Mouse (Mus musculus): ENCODE data around the gene Limd1.

Limd1 gene
- long read RNA-seq, experiment 1, full-length matches to known transcripts, result 10 of 12 reads
- long read RNA-seq, experiment 1, partial matches to known transcripts, result 0 of 12 reads
- long read RNA-seq, experiment 1, other reads (novel, unspliced or antisense), result 2 of 12 reads
- long read RNA-seq, experiment 2, full-length matches to known transcripts, result 10 of 20 reads
- long read RNA-seq, experiment 2, partial matches to known transcripts, result 0 of 20 reads
- long read RNA-seq, experiment 2, other reads (novel, unspliced or antisense), result 10 of 20 reads

DNA sequence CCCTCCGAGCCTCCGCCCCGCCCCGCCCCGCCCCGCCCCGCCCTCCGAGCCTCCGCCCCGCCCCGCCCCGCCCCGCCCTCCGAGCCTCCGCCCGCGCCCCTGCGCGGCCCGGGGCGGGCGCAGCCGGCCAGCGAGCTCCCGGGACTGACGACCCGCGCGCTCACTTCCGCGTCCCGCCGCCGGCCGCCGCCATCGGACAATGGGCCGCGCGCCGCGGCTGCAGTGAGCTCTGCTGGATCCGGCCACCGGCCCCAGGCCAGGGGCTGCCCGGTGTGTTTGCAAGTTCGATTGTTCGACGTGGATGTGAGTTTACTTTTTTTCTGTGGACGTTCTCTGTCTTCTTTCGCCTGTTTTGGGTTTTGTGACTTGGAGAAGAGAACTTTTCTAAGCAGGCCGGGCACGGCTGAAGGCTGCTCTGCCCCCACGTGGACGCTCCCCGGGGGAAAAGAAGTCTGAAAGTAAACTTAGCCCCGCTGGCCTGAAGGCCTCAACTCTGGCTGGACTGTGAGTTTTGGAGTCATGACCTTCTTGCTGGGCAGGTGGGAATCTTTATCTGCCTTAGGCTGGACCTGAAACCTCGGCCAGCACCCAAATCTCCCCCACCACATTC is at the start of gene Limd1:
Limd1 (plus strand) TSS at position 121 of the 610 bp plus-strand sequence.
- intact Hi-C loops (cut with DNase I), result no loop called here

DNA sequence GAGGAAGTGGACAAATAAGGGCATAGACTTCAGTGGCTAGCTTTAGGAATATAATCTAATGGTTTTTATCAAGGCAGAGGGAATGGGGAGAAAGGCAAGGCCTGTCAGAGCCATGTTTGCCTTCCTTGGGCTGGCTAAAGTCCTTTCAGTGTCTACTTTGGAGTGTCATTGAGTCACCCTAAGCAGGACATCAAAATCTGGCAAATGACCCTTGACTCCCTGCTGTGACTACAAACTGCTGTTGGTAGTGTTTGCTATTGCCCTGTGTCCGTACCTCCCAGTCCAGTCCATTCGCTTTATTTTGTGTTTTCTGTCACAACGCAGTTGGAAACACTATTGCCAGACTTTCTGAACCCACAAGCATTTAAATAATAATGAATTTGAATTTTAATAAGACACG is 48.6 kb upstream of the Limd1 start:
- intact Hi-C loops (cut with DNase I), result no loop called here

DNA sequence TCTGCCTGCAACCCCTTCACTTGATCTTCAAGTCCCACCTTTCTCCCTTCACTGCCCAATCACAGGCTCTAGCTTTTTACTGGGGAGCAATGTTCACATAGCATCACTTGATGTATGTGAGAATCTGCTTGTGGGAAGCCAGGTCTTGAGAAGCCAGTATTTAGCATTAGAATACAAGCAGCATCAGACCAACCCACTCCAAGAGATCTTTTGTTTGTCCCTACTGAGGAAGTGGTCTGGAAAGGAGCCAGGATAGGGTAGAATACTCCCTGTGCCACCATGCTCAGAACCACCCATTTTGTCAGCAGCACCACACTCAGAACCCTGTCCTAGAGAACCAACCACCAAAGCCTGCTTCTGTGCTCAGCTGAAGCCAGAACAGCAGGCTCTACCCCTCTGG is 47.5 kb upstream of the Limd1 start:
- intact Hi-C loops (cut with DNase I), result no loop called here

DNA sequence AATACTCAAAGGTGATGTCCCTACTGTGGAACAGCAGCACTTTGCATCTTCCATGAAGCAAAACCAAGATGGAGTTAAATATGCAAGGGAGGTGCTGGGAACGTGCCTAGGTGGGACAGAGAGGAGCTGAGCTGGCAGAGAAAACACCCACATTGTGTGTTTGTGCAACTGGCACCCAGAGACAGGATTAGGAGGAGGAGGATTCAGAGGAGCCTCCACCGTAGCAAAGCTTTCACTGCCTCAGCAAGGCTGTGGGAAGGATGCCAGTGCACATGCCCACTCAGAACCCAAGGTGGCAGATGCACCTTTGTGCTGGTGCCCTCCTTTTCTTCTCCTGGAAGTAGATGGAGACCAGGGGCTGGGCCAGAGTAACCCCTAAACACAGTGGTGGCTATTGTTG is 40.3 kb upstream of the Limd1 start:
- intact Hi-C loops (cut with DNase I), result no loop called here

DNA sequence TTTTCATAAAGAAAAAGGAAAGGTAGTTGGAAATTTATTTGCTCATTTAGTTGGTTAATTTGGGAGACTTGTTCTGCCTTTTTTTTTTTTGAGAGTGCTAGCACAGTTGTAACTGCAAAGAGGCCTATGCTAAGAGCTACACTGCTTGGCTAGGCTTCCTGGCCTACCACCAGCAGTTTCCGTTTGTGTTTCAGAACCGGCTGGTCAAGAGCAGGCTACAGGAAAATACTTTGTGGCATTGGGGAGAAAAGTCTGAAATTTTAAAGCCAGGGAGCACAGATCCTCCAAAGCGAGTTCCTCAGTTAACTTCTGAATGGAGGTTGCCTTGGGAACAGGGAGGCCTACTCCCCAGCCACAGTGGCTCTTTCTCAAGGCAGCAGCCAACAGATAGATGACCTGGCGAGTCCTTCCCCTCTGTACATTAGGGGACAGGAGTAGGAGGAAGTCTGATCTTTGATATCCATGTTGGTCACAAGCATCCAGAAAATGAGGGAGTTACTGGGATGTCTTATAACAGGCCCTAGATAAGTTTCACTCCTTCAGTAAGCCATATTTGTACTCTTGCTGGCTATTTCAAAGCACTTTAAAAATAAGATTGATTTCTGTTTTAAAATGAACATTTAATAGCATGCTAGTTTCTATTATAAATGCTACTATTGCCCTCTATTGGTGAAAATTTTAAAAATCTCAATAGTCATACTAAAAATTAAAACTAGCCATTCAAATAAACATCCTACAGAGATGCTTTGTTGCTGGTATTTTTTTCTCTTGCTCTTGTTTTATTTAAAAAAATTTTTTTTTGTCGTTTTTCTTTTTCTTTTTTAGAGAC is 38.1 kb upstream of the Limd1 start:
- intact Hi-C loops (cut with DNase I), result loop anchor here (2.0 kb wide), 1 partner anchor 182 kb away; no protein-coding TSS in a partner anchor

DNA sequence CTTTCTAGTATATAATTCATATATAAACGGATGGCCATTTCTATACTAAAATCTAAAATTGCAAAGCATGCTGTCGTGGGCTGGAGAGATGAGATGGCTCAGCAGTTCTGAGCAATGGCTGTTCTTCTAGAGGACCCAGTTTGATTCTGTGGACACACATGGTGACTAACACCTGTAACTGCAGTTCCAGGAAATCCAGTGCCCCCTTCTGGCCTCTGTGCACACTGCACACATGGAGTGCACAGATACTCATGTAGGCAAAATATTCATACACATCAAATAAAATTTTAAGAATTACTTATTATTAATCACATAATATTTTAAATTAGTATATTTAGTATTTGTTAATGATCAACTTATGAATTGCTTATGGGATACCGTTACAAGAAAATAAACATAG is 31.4 kb upstream of the Limd1 start:
- intact Hi-C loops (cut with DNase I), result loop anchor here (5.0 kb wide), 1 partner anchor 285 kb away; no protein-coding TSS in a partner anchor

DNA sequence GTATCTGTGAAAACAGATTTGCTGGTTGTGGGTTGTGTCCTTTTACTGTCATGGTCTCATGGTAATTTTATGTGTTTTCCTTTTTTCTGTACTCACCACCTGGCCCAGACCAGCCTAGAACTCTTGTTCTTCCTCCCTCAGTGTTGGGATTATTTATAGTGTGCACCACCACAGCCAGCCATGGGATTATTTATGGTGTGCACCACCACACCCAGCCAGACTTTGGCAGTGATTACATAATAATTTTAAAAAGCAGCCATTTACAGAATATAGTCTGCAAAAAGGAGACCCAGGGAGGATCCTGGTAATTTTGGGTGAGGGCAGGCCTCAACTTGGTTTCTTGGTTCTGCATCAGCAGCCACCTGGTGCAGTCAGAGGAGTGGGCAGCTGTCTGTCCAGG is 29.9 kb upstream of the Limd1 start:
- intact Hi-C loops (cut with DNase I), result loop anchor here (2.0 to 5.0 kb wide), 2 partner anchors 76 to 286 kb away; no protein-coding TSS in a partner anchor

DNA sequence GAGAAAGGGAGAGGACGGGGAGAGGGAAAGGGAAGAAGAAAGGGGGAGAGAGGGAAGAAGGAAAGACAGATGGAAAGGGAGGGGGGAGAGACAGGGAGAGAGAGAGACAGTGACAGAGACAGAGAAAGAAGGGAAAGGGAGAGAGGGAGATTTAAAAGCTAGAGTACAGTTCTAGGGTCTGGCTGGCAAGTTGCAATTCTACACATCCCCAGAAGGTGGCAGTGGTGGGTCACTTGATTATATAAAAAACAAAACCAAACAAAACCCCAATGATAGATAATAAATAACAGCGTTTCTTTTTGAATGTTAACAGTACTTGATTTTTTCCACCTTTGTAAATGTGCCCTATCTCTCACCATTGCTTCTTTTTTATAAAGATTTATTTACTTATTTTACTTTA is 28.3 kb upstream of the Limd1 start:
- intact Hi-C loops (cut with DNase I), result loop anchor here (2.0 kb wide), 1 partner anchor 55 kb away; no protein-coding TSS in a partner anchor

DNA sequence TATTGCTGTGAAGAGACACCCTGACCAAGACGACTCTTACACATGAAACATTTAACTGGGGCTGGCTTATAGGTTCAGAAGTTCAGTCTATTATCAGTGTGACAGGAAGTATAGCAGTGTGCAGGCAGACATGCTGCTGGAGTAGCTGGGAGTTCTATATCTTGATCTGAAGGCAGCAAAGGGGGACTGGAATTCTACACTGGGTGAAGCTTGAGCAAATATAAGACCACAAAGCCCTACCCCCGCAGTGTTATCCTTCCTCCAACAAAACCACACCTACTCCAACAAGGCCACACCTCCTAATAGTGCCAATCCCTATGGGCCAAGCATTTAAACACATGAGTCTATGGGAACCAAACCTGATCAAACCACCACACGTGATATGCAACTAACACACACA is 26.7 kb upstream of the Limd1 start:
- intact Hi-C loops (cut with DNase I), result loop anchor here (2.0 kb wide), 1 partner anchor 53 kb away; no protein-coding TSS in a partner anchor

DNA sequence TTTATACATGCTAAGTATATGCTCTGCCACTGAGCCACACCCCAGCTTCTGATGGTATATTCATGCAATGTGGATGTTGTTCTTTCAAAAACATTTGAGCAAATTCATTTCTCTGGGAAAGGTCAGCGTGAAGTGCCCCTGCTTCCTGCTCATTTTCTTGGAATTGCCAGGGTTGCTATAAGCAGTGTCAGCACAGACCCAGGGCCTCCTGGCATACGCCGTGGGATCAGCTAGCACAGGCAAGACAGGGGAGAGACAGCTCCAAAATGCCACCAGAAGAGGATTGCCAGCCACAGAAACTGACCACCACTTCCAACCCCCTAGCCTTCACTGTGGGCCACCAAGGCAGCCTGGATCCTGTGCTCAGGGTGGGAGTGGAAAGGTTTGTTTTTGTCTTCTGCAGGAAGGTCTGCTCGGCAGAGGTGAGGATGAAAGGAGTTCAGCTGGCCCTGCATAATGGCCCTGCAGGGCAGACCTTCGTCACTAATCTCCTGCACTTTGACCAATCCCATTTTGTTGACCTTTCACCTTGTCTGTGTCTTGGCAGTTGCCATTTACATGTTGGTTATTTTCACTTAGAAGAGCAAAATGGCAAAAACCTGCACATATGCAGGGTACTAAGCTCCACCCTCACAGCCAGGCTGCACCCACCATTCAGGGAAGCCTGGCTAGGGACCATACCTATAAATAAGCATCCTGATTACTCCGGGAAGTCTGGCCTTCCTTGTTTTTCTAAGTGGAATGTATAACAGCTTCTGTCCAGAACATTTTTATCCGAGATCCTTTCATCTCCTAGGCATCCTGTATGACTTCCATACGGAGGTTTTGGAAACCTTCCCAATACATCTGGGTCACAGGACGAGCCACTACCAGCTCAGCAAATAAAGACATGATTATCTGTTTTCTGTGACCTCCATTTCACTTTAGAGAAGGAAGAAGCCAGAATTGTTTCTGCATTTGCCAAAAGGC is 21.6 kb upstream of the Limd1 start:
- intact Hi-C loops (cut with DNase I), result no loop called here

DNA sequence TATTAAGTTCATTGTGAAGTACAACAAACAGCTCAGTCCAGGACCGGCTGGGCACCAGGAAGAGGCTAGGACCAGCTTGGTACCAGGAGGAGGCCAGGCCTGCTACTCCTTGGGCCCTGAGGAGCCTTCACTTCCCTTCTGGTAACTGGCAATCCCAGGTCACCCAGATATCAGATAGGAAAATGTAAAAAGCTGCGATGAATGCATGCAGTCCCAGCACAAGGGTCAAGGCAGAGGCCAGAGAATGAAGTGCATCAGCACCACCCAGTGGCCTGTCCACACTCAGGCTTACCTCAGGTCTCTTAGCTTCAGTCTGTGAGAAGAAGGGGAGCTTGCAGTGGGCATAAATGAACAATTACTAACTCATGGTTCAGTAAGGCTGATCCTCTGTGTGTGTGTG is 20.9 kb upstream of the Limd1 start:
- intact Hi-C loops (cut with DNase I), result no loop called here

DNA sequence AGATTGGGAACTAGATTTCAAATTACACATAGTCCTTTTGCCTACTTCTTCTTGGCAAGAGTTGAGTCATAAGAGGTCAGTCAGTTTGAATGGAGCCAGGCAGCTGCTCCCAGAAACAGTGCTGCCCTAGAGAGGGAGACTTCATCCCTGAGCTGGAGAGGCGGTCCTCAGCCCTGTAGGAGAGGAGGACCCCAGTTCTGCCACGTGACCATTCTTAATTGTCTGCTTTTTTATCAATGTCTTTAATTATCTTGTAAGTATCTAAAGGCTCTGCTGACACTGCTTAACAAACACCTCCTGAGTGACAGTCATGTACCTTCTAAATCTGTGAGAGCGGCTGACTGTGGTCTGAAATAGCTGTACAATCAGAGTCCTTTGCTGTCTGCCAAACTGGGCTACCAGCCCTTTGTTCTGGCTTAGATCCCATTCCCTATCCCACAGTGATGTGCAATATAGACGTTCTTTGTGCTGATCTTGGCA is 11.3 kb upstream of the Limd1 start:
- intact Hi-C loops (cut with DNase I), result no loop called here

DNA sequence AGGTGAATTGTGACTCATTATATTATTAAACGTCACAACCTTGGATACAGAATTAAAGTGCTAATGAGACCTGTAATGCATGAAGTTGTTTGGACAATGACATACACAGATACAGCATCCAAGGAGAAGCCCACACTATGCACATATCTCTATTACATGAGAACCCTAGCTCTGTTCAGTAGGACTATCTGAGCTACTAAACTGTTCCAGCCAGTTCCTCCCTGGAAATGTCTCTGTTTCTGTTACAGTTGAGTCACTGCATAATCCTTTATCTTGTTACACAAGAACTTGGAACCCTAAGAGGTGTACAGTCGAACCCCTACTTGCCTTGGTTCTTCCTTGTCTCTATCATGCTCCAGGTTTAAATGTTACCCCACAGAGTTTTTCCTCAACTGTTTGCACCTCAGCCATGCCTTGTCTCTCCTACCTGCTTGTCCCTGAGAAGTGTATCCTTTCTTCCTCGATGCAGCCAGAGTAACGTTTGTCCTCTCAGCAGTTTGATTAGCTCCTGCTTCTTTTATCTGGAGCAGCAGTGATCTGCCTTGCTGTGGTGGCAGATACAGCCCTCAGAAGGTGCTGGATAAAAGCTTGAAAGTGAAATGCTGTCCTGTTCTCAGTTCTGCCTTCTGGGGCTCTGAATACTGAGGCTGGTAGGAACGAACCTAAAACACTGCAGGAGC is 10.0 kb upstream of the Limd1 start:
- intact Hi-C loops (cut with DNase I), result no loop called here

DNA sequence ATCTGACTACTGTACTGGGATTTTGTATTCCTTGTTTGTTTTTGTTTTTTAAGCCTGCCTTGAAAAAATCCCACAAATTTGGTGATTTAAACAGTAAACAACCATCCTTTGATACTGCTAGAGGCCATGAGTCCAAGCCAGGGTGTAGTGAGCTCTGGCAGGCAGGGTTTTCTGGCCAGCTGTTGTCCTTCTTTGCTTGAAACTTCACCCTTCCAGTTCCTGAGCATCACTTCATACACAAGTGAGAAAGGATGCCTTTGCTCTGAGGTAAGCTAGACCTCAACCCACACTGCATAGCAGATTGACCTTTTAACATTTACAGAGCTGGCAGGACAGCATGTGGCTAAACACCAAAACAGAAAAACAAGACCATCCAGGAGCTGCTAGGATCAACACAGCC is 9.4 kb upstream of the Limd1 start:
- intact Hi-C loops (cut with DNase I), result no loop called here

DNA sequence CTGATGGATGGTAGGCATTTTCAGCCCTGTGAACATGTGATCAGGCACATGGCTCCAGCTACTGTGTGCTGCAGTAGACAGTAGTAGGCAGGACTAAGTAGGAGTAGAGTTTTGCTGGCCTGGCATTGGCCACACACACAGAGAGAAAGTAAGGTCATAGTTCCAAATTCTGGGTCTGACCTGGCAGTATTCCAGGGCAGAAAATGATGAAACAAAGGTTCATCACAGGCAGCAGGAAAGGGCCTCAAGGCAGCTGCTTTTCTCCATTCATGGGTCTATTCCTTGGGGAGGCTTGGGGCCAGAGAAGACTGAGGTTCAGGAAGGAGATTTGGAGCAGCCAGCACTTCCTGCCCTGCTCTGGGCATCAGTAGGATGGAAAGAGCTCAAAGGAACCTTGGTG is 5.1 kb upstream of the Limd1 start:
- intact Hi-C loops (cut with DNase I), result no loop called here

DNA sequence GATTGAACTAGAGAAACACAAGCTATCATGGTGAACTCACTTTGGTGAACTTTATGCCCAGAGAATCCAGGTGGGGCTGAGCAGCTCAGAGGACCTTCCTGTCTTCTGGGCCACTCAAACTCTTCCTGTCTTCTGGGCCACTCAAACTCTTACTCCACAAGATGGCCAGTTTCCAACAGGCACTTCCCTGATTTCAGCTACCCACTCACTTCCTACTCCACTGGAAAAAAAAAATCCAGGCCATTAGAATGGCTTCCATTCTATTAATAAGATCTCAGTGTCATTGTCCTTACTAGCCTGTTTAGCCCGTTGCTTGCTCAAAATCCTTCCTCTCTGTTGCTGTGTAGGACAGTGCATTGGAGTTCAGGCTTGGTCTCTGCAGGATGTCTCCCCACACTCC is 2.9 kb upstream of the Limd1 start:
- intact Hi-C loops (cut with DNase I), result no loop called here

DNA sequence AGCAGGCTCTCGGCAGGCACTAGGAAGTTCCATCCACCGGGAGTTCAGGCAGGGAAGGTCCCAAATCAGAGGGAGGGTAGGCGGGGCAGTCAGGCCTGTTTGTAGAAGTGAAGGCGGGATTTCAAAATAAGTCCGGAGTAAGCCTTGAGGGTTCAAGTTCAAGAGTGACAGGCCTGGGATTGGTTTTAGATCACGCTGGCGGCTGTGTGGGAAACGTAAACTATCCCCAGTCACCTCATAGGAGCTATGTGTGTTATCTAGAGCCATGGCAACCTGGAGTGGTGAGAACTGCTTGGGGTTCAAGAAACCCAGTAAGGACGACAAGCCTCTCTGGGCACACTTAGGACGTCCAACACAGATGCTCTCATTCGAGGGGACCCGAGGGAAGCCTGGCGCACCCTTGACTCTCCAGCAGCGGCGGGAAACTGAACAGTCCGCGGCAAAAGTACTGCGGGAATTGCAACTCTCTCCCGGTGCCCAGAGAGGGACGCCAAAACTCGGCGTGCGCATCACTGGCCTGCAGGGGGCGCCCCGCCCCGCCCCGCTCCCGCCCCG is 398 bp upstream of the Limd1 start:
- intact Hi-C loops (cut with DNase I), result no loop called here

DNA sequence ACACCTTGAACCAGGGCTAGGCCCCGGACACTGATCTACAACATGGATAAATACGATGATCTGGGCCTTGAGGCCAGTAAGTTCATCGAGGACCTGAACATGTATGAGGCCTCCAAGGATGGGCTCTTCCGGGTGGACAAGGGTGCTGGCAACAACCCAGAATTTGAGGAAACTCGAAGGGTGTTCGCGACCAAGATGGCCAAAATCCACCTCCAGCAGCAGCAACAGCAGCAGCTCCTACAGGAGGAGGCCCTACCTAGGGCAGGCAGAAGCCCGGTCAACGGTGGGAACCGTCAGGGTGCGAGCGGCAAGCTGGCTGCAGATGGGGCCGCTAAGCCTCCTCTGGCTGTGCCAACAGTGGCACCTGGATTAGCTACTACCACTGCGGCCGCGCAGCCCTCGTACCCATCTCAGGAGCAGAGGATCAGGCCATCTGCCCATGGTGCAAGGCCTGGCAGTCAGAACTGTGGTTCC is 727 bp downstream of the Limd1 start:
- intact Hi-C loops (cut with DNase I), result no loop called here

DNA sequence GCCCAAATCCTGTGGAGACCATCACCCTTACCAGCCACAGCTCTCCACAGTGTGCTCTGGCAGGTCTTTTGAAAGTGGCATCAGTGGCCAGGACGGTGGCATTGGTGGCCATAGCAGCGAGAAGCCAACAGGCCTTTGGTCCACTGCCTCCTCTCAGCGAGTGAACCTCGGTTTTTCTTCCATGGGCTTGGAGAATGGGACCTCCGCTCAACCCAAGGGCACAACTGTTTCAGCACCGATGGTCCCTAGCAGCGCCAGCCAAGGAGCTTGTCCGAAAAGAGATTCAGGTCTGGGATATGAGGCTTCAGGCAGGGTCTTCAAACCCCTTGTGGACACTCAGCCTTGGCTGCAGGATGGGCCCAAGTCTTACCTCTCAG is 1.4 kb downstream of the Limd1 start:
- intact Hi-C loops (cut with DNase I), result no loop called here
